9 mouse cellular contexts compared by ENCODE assay signal in the genomic region with DNA sequence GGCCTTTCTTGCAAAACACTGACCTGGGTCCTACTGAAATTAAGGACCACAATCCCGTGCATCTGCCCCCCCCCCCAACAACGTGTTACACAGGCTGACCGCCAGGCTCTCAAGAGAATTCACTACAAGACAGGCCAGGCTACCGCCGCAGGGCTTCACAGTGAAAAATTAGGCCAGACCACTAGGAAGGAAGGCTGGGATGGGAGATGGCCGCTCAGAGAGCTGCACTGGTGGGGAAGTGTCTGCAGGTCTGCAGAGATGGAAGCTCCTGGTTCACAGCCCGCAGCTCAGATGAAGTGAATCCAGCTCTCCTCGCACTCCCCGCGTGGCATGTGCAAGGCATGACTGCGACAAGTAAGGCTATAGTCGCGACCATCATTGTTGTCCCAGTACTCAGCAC. TPM values are rescaled to one million over a fixed set of nuclear protein-coding genes. Genes with fewer than 3 reads are reported as not detected.
DNase-seq lines count a peak whose midpoint lies in the region; ATAC-seq and TF ChIP-seq lines count a peak whose summit lies in the region.
"Had no signal": no experiment of that assay in that cellular context is flagged by ENCODE, and none has a peak within 500 bp of the region (broad histone marks: within the 10 kb centered on the region; RNA-seq: fewer than 3 reads in every experiment).

No protein-coding gene starts in this region.

- H3K9ac ChIP-seq in heart, embryonic 11.5 days (ENCODE audit: low read depth, low read length): peak overlapping the region; percentile 88
- H3K9ac ChIP-seq in heart, postnatal 0 days (replicated peaks; ENCODE audit: low read depth, low read length): peak overlapping the region; percentile 49; the same call in 1 of the 2 replicates
- H3K9ac ChIP-seq in midbrain, embryonic 12.5 days (replicated peaks): no peak overlapping the region

- peak; percentile 4; the same call in 1 of the 2 replicates for ATAC-seq in heart, embryonic 11.5 days (replicated peaks; ENCODE audit: insufficient number of reproducible peaks, low FRiP score, low TSS enrichment)
- peak; percentile 18; the same call in 1 of the 2 replicates for ATAC-seq in heart, postnatal 0 days (ENCODE audit: insufficient read depth, low read depth)
- ATAC-seq in midbrain, embryonic 12.5 days (ENCODE audit: low FRiP score, low read depth): no peak; the same call in 1 of the 2 replicates
- ATAC-seq: CD4-positive, CD25-positive, alpha-beta regulatory T cell, adult 4 months had no signal

- TF ChIP-seq EP300 in heart, postnatal 0 days (IDR thresholded peaks at IDR 0.05; ENCODE audit: low read depth): no peak; the same call in 1 of the 2 replicates

- no peak for TF ChIP-seq CTCF in heart, postnatal 0 days (IDR thresholded peaks at IDR 0.05; ENCODE audit: low read depth)

- peak overlapping the region; percentile 98 for H3K4me2 ChIP-seq in heart, embryonic 11.5 days
- peak overlapping the region; percentile 96 for H3K4me2 ChIP-seq in heart, postnatal 0 days (ENCODE audit: low read depth, low read length)
- H3K4me2 ChIP-seq in midbrain, embryonic 12.5 days (replicated peaks): peak overlapping the region; percentile 88; the same call in 1 of the 2 replicates

- DNase-seq in heart, postnatal 4 days: no peak
- DNase-seq in Muller cell, postnatal 12 days (ENCODE audit: inconsistent ontology term): peak; percentile 9
- no peak for DNase-seq in heart, postnatal 0 days (ENCODE audit: low spot score)
- no peak for DNase-seq in gastrocnemius, postnatal 4 days (ENCODE audit: low spot score in 2 of 2)
- DNase-seq in kidney, postnatal 36 days: no peak
- DNase-seq in left cerebral cortex, adult 18-20 months (ENCODE audit: low spot score in 2 of 2): no peak

- WGBS in heart, embryonic 11.5 days (ENCODE audit: insufficient replicate concordance): 35% methylated on average over 13 of the region's 13 CpGs
- WGBS in heart, postnatal 0 days: 42% methylated on average over 13 of the region's 13 CpGs
- 70% methylated on average over 13 of the region's 13 CpGs for WGBS in midbrain, embryonic 12.5 days

- peaks cover 1% of the 10 kb centered on the region for H3K9me3 ChIP-seq in heart, embryonic 11.5 days (replicated peaks; ENCODE audit: control insufficient read depth, low read length)
- no peaks in the 10 kb centered on the region for H3K9me3 ChIP-seq in heart, postnatal 0 days (replicated peaks; ENCODE audit: control insufficient read depth, low read length)
- H3K9me3 ChIP-seq in midbrain, embryonic 12.5 days: no peaks in the 10 kb centered on the region; the same call in 1 of the 2 replicates

- peaks cover 4% of the 10 kb centered on the region for H3K36me3 ChIP-seq in heart, embryonic 11.5 days (ENCODE audit: control insufficient read depth, insufficient read depth, low read length)
- H3K36me3 ChIP-seq in heart, postnatal 0 days (replicated peaks; ENCODE audit: control insufficient read depth, insufficient read depth, low read length): peaks cover 7% of the 10 kb centered on the region
- H3K36me3 ChIP-seq in midbrain, embryonic 12.5 days: no peaks in the 10 kb centered on the region

- H3K27me3 ChIP-seq in heart, embryonic 11.5 days (ENCODE audit: control insufficient read depth, insufficient read depth, low read length): no peaks in the 10 kb centered on the region
- no peaks in the 10 kb centered on the region for H3K27me3 ChIP-seq in heart, postnatal 0 days (ENCODE audit: control insufficient read depth, insufficient read depth, low read length)
- H3K27me3 ChIP-seq in midbrain, embryonic 12.5 days: peaks cover 50% of the 10 kb centered on the region

- peaks cover 46% of the 10 kb centered on the region for H3K4me1 ChIP-seq in heart, embryonic 11.5 days (ENCODE audit: control insufficient read depth, insufficient read depth, low read length)
- H3K4me1 ChIP-seq in heart, postnatal 0 days (ENCODE audit: control insufficient read depth, insufficient read depth): peaks cover 20% of the 10 kb centered on the region
- H3K4me1 ChIP-seq in midbrain, embryonic 12.5 days: peaks cover 15% of the 10 kb centered on the region

- H3K27ac ChIP-seq in heart, embryonic 11.5 days (ENCODE audit: low read depth, low read length): peak overlapping the region; percentile 85
- H3K27ac ChIP-seq in heart, postnatal 0 days (ENCODE audit: low read depth): peak overlapping the region; percentile 90
- H3K27ac ChIP-seq in midbrain, embryonic 12.5 days (replicated peaks): no peak overlapping the region

- peak overlapping the region; percentile 63 for H3K4me3 ChIP-seq in heart, embryonic 11.5 days (ENCODE audit: low read depth, low read length)
- H3K4me3 ChIP-seq in heart, postnatal 0 days (ENCODE audit: low read depth, low read length): peak overlapping the region; percentile 68
- no peak overlapping the region for H3K4me3 ChIP-seq in midbrain, embryonic 12.5 days

RNA-seq across cellular contexts. Expression of a gene that starts 1.2 kb away (rescaled TPM):
- polyA plus RNA-seq in heart, embryonic 11.5 days (2014; fragmentation: Nextera tagmentation; extraction: Ambion mirVana): 11.7 and 20.7 TPM in 2 replicates
- total RNA-seq in heart, postnatal 4 days (2021): 10 to 100 TPM; 25.1 to 25.9 TPM
- 38.3 and 52.8 TPM in 2 replicates for total RNA-seq in heart, postnatal 0 days (2014; rRNA removed; ENCODE audit: low replicate concordance)
- polyA plus RNA-seq in heart, postnatal 0 days (2015; fragmentation: Nextera tagmentation; extraction: Ambion mirVana): 20.6 and 21.2 TPM in 2 replicates
- polyA plus RNA-seq in midbrain, embryonic 12.5 days (2016; fragmentation: Nextera tagmentation; extraction: Ambion mirVana): 1.3 and 1.4 TPM in 2 replicates
- 10 to 100 TPM; 16.6 to 20.3 TPM for total RNA-seq in gastrocnemius, postnatal 4 days (2021)
- 1 to 10 TPM; 8.1 to 8.2 TPM for total RNA-seq in left cerebral cortex, adult 18-20 months (2021)
- polyA plus RNA-seq: CD4-positive, CD25-positive, alpha-beta regulatory T cell, adult 4 months had no signal

RNA-seq across cellular contexts. Expression of a gene that starts 1.2 kb away (rescaled TPM):
- 7.9 and 8.3 TPM in 2 replicates for polyA plus RNA-seq in heart, embryonic 11.5 days (2014; fragmentation: Nextera tagmentation; extraction: Ambion mirVana)
- total RNA-seq in heart, postnatal 4 days (2021): 10 to 100 TPM; 12.6 to 14.0 TPM
- total RNA-seq in heart, postnatal 0 days (2014; rRNA removed; ENCODE audit: low replicate concordance): 4.6 and 5.0 TPM in 2 replicates
- polyA plus RNA-seq in heart, postnatal 0 days (2015; fragmentation: Nextera tagmentation; extraction: Ambion mirVana): 6.0 and 8.0 TPM in 2 replicates
- polyA plus RNA-seq in midbrain, embryonic 12.5 days (2016; fragmentation: Nextera tagmentation; extraction: Ambion mirVana): 2.0 and 2.6 TPM in 2 replicates
- total RNA-seq in gastrocnemius, postnatal 4 days (2021): 1 to 10 TPM; 8.9 to 9.4 TPM
- 10 to 100 TPM; 62.9 to 66.0 TPM for total RNA-seq in left cerebral cortex, adult 18-20 months (2021)

RNA-seq across cellular contexts. Expression of a gene that starts 5.6 kb away (rescaled TPM):
- polyA plus RNA-seq in heart, embryonic 11.5 days (2014; fragmentation: Nextera tagmentation; extraction: Ambion mirVana): 0.15 and 0.16 TPM in 2 replicates
- total RNA-seq in heart, postnatal 4 days (2021): 1 to 10 TPM; 2.1 to 3.1 TPM
- total RNA-seq in heart, postnatal 0 days (2014; rRNA removed; ENCODE audit: low replicate concordance): not detected in 2 replicates
- 0.07 and 0.12 TPM in 2 replicates for polyA plus RNA-seq in heart, postnatal 0 days (2015; fragmentation: Nextera tagmentation; extraction: Ambion mirVana)
- 0.07 and 0.17 TPM in 2 replicates for polyA plus RNA-seq in midbrain, embryonic 12.5 days (2016; fragmentation: Nextera tagmentation; extraction: Ambion mirVana)
- under 1 TPM; 0.25 to 0.47 TPM for total RNA-seq in gastrocnemius, postnatal 4 days (2021)
- 1 to 10 TPM; 1.3 to 2.4 TPM for total RNA-seq in left cerebral cortex, adult 18-20 months (2021)
- polyA plus RNA-seq: CD4-positive, CD25-positive, alpha-beta regulatory T cell, adult 4 months had no signal

RNA-seq across cellular contexts. Expression of a gene that starts 17.2 kb away (rescaled TPM):
- 0.10 and 0.24 TPM in 2 replicates for polyA plus RNA-seq in heart, embryonic 11.5 days (2014; fragmentation: Nextera tagmentation; extraction: Ambion mirVana)
- under 1 TPM; 0.12 to 0.25 TPM for total RNA-seq in heart, postnatal 4 days (2021)
- 0.31 TPM in 1 of 2 replicates, not detected in the other for total RNA-seq in heart, postnatal 0 days (2014; rRNA removed; ENCODE audit: low replicate concordance)
- 0.31 and 0.34 TPM in 2 replicates for polyA plus RNA-seq in heart, postnatal 0 days (2015; fragmentation: Nextera tagmentation; extraction: Ambion mirVana)
- polyA plus RNA-seq in midbrain, embryonic 12.5 days (2016; fragmentation: Nextera tagmentation; extraction: Ambion mirVana): 0.18 TPM in 1 of 2 replicates, not detected in the other
- not detected for total RNA-seq in gastrocnemius, postnatal 4 days (2021)
- not detected for total RNA-seq in left cerebral cortex, adult 18-20 months (2021)
- polyA plus RNA-seq: CD4-positive, CD25-positive, alpha-beta regulatory T cell, adult 4 months had no signal

Comparison
In these comparisons a context has a peak if more than half of its experiments do, and no peak if none do; other contexts are left out.
1. RNA of a gene that starts 1.2 kb away (total RNA-seq): 62.9 to 66.0 TPM in left cerebral cortex, adult 18-20 months; 12.6 to 14.0 TPM in heart, postnatal 4 days, 8.9 to 9.4 TPM in gastrocnemius, postnatal 4 days and 4.6 to 5.0 TPM in heart, postnatal 0 days; every median in the first group is over 4 times any median in the second.
2. Peak in every context shown above with its lines, with median percentiles within 50 percentile points of each other: H3K4me2 ChIP-seq.